Mouse (Mus musculus): ENCODE results near the gene Ccm2l. TPM values are rescaled to one million over a fixed set of nuclear protein-coding genes. Genes with fewer than 3 reads are reported as not detected.

Ccm2l gene
- polyA plus RNA-seq, 1 experiment from 2014 or later = 2.6 TPM

- H3K4me3 ChIP-seq = no peak overlapping the region
These were observed 10.4 kb upstream of the Ccm2l start for GRCm38 (mm10) chr2:153055270-153055920.

GRCm38 (mm10) chr2:153058365-153058764, 7.4 kb upstream of the Ccm2l start:
- Histone ChIP-seq H3K4me3 (no peak overlapping the region), H3K4me2 (replicated peaks) (no peak overlapping the region), H3K9ac (replicated peaks) (no peak overlapping the region), H3K27ac (replicated peaks) (no peak overlapping the region), H3K9me3 (no peaks in the 10 kb centered on the region), H3K36me3 (peaks cover 10% of the 10 kb centered on the region; the same call in 1 of the 2 replicates), H3K27me3 (peaks cover 13% of the 10 kb centered on the region), H3K4me1 (no peaks in the 10 kb centered on the region)
- WGBS = 75% methylated on average over 4 of the region's 4 CpGs
- ATAC-seq (ENCODE audit: low FRiP score, low read depth) = no peak

More at GRCm38 (mm10) chr2:153055270-153055920, 10.4 kb upstream of the Ccm2l start:
- peaks cover 5% of the 10 kb centered on the region; the same call in 1 of the 2 replicates for H3K4me1 ChIP-seq
- H3K27me3 ChIP-seq = peaks cover 26% of the 10 kb centered on the region
- no peak overlapping the region for H3K4me2 ChIP-seq (replicated peaks)
- H3K9me3 ChIP-seq = no peaks in the 10 kb centered on the region
- WGBS = 61% methylated on average over 6 of the region's 6 CpGs
- no peak overlapping the region for H3K27ac ChIP-seq (replicated peaks)
- peaks cover 10% of the 10 kb centered on the region; the same call in 1 of the 2 replicates for H3K36me3 ChIP-seq
- no peak for ATAC-seq (ENCODE audit: low FRiP score, low read depth)
- H3K9ac ChIP-seq (replicated peaks) = no peak overlapping the region

DNA sequence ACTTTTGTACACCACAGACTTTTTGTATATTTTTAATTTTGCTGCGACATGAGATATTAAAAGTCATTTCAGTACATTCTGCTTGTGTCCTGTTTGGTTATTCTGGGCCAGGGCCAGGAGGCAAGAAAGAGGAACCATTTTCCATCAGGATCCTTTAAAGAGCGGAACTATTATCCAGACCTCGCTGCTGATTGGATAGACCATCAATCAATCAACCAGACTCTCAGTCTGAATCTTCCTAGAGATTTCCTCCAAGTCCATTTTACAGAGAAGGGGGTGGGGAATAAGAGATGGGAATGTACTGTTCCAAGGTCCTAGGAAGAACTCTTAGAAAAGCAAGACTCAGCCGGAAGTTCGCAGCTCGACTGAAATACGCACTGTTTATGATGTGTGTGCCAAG, 5.5 kb upstream of the Ccm2l start:
- H3K27ac ChIP-seq (replicated peaks) = no peak overlapping the region
- no peak for ATAC-seq (ENCODE audit: low FRiP score, low read depth)
- WGBS = 91% methylated on average over 7 of the region's 7 CpGs
- no peaks in the 10 kb centered on the region for H3K9me3 ChIP-seq
- H3K4me2 ChIP-seq (replicated peaks) = no peak overlapping the region
- H3K9ac ChIP-seq (replicated peaks) = no peak overlapping the region
- H3K36me3 ChIP-seq = no peaks in the 10 kb centered on the region
- peaks cover 6% of the 10 kb centered on the region; the same call in 1 of the 2 replicates for H3K4me1 ChIP-seq
- H3K27me3 ChIP-seq = peaks cover 12% of the 10 kb centered on the region; the same call in 1 of the 2 replicates
- no peak overlapping the region for H3K4me3 ChIP-seq

DNA sequence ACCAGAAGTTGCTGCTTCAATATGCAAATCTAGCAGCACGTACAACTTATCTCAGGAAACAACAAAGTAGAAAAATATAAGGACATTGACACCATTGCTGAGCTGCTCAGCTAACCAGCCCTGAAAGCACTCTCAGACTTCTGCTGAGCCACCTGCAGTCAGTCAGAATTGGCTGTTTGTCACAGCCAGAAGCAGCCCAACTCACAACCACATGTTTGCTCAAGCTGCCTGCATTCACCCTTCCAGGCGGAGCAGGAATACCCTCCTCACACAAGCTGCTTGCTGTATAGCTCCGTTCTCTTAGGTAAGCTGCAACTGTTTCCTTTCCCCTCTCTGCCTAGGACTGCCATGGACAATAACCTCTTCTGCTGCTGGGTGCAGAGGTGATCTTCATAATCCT, 2.4 kb upstream of the Ccm2l start:
- Histone ChIP-seq H3K9ac (replicated peaks) (0 out of 2 replicates have a peak overlapping the region, but pooled peaks have one; percentile 6), H3K27me3 (peaks cover 24% of the 10 kb centered on the region), H3K4me3 (no peak overlapping the region), H3K9me3 (no peaks in the 10 kb centered on the region), H3K27ac (replicated peaks) (peak overlapping the region; percentile 27; the same call in 1 of the 2 replicates), H3K4me2 (replicated peaks) (no peak overlapping the region), H3K4me1 (peaks cover 6% of the 10 kb centered on the region; the same call in 1 of the 2 replicates), H3K36me3 (no peaks in the 10 kb centered on the region)
- no peak for ATAC-seq (ENCODE audit: low FRiP score, low read depth)
- 45% methylated on average over 3 of the region's 3 CpGs for WGBS

DNA sequence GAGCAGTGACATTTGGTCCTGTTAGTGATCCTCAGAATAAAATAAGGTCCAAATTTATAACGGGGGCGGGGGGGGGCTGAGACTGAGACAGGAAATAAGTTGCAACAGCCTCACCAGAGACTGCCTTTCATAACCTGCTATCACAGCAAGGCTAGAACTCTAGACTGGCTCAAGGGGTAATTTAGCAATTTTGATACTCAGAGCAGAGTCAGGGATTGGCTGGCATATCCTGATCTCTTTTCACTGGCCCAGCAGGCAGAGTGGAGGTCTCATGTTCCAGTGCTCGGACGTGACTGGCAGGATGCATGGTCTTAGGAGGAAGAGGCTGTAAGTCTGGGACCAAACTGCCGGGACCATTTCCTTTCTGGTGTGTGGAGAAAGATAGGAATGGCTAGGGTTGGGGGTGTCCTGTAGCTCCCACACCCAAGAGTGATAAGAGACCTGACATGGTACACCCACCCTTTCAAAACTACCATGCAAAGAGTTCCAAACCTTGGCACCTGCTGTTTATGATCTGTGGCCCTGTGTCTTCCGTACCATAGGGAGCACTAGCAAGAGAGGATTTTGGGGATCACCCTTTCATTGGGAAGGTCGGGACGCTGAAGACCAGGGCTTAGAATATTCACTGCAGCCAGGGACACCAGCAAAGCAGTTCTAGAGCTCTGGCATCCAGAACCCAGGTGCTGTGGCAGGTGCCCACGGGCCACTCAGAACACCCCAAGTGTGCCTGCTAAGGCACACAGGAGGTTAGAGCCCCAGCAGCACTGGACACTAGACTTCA, 1.4 kb upstream of the Ccm2l start:
- ATAC-seq (ENCODE audit: low FRiP score, low read depth) = no peak
- WGBS = 79% methylated on average over 9 of the region's 9 CpGs

DNA sequence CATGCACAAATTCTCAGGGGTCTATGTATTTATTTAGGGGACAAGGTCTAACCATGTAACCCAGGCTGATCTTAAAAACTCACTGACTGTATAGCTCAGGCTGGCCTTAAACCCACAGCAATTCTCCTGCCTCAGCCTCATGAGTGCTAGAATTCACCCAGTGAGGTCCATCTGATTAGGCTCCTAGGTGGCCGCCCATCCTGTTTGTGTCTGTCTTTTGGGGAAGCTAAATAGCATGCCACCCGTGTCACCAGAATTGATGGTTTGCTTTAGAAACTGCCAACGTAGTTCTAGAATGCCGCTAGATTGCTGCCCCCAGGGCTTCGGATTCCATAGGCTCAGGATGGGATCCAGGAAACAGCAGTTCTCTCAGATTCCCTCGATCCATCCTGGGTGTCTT, 1.2 kb downstream of the Ccm2l start:
- H3K27me3 ChIP-seq = peaks cover 45% of the 10 kb centered on the region
- H3K27ac ChIP-seq (replicated peaks) = no peak overlapping the region
- no peak overlapping the region for H3K9ac ChIP-seq (replicated peaks)
- no peak overlapping the region for H3K4me2 ChIP-seq (replicated peaks)
- 60% methylated on average over 6 of the region's 6 CpGs for WGBS
- peaks cover 13% of the 10 kb centered on the region for H3K4me1 ChIP-seq
- H3K9me3 ChIP-seq = no peaks in the 10 kb centered on the region
- no peak for ATAC-seq (ENCODE audit: low FRiP score, low read depth)
- H3K36me3 ChIP-seq = no peaks in the 10 kb centered on the region
- no peak overlapping the region for H3K4me3 ChIP-seq

More for the DNA sequence above, 1.4 kb upstream of the Ccm2l start:
- no peaks in the 10 kb centered on the region for H3K9me3 ChIP-seq
- no peaks in the 10 kb centered on the region for H3K36me3 ChIP-seq
- no peak overlapping the region for H3K4me3 ChIP-seq
- peaks cover 6% of the 10 kb centered on the region; the same call in 1 of the 2 replicates for H3K4me1 ChIP-seq
- no peak overlapping the region for H3K4me2 ChIP-seq (replicated peaks)
- H3K9ac ChIP-seq (replicated peaks) = no peak overlapping the region
- no peak overlapping the region for H3K27ac ChIP-seq (replicated peaks)
- peaks cover 30% of the 10 kb centered on the region for H3K27me3 ChIP-seq

GRCm38 (mm10) chr2:153070762-153071490, 5.2 kb downstream of the Ccm2l start:
- H3K27me3 ChIP-seq = peaks cover 67% of the 10 kb centered on the region
- 0 out of 2 replicates have a peak overlapping the region, but pooled peaks have one; percentile 58 for H3K4me2 ChIP-seq (replicated peaks)
- no peak for ATAC-seq (ENCODE audit: low FRiP score, low read depth)

DNA sequence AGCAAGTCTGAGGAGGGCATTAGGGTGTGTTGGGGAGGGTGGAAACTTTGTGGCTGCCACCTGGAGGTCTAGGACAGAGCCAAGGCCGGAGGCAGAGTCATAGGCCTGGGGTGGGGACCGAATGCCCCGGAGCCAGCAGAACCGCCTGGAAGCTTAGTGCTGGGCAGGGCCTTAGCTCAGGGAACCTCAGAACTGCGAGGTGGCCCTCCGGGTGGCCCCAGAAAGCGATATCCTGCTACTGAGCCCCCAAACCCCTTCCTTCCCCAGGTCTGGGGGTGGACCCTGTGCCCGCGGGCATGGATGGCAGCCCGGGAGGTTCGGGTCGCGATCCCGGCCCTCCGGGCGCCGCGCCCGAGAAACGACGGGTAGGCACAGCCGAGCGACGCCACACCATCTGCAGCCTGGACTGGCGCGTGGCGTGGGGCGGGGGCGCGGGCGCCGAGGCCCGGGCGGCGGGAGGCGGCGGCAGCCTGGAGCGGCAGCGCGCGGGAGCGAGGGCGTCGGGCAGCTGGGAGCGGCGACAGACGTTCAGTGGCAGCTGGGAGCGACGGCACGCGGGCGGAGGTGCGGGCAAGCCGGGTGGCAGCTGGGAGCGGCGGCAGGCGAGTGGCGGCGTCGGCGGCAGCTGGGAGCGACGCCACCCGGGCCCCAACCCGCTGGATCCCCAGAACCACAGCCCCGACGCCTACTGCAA, 5.9 kb downstream of the Ccm2l start:
- no peaks in the 10 kb centered on the region for H3K9me3 ChIP-seq
- H3K36me3 ChIP-seq = no peaks in the 10 kb centered on the region
- peak overlapping the region; percentile 45 for H3K9ac ChIP-seq (replicated peaks)
- 7% methylated on average over 62 of the region's 67 CpGs for WGBS
- H3K4me1 ChIP-seq = peaks cover 9% of the 10 kb centered on the region
- H3K27me3 ChIP-seq = peaks cover 65% of the 10 kb centered on the region
- H3K4me3 ChIP-seq = peak overlapping the region; percentile 37
- peak overlapping the region; percentile 58 for H3K4me2 ChIP-seq (replicated peaks)
- ATAC-seq (ENCODE audit: low FRiP score, low read depth) = peak; percentile 49
- H3K27ac ChIP-seq (replicated peaks) = no peak overlapping the region

More at GRCm38 (mm10) chr2:153070762-153071490, 5.2 kb downstream of the Ccm2l start:
- no peaks in the 10 kb centered on the region for H3K36me3 ChIP-seq
- no peak overlapping the region for H3K9ac ChIP-seq (replicated peaks)
- no peaks in the 10 kb centered on the region for H3K9me3 ChIP-seq
- H3K27ac ChIP-seq (replicated peaks) = no peak overlapping the region
- 8% methylated on average over 23 of the region's 23 CpGs for WGBS
- peaks cover 9% of the 10 kb centered on the region for H3K4me1 ChIP-seq
- H3K4me3 ChIP-seq = no peak overlapping the region

- peaks cover 53% of the 10 kb centered on the region for H3K27me3 ChIP-seq
- no peaks in the 10 kb centered on the region for H3K9me3 ChIP-seq
- no peak overlapping the region for H3K4me2 ChIP-seq (replicated peaks)
- H3K27ac ChIP-seq (replicated peaks) = no peak overlapping the region
- WGBS = 91% methylated on average over 10 of the region's 10 CpGs
- ATAC-seq (ENCODE audit: low FRiP score, low read depth) = no peak
- peaks cover 9% of the 10 kb centered on the region for H3K4me1 ChIP-seq
- no peak overlapping the region for H3K4me3 ChIP-seq
- no peak overlapping the region for H3K9ac ChIP-seq (replicated peaks)
- no peaks in the 10 kb centered on the region for H3K36me3 ChIP-seq
These were observed 8.9 kb downstream of the Ccm2l start for GRCm38 (mm10) chr2:153074651-153075050.

GRCm38 (mm10) chr2:153075961-153076360, 10.2 kb downstream of the Ccm2l start:
- H3K27me3 ChIP-seq = peaks cover 40% of the 10 kb centered on the region
- H3K9me3 ChIP-seq = no peaks in the 10 kb centered on the region
- H3K9ac ChIP-seq (replicated peaks) = no peak overlapping the region
- H3K4me3 ChIP-seq = no peak overlapping the region
- no peaks in the 10 kb centered on the region for H3K36me3 ChIP-seq
- ATAC-seq (ENCODE audit: low FRiP score, low read depth) = no peak
- 42% methylated on average over 2 of the region's 2 CpGs for WGBS
- no peak overlapping the region for H3K4me2 ChIP-seq (replicated peaks)
- peaks cover 9% of the 10 kb centered on the region for H3K4me1 ChIP-seq
- H3K27ac ChIP-seq (replicated peaks) = 0 out of 2 replicates have a peak overlapping the region, but pooled peaks have one; percentile 35

DNA sequence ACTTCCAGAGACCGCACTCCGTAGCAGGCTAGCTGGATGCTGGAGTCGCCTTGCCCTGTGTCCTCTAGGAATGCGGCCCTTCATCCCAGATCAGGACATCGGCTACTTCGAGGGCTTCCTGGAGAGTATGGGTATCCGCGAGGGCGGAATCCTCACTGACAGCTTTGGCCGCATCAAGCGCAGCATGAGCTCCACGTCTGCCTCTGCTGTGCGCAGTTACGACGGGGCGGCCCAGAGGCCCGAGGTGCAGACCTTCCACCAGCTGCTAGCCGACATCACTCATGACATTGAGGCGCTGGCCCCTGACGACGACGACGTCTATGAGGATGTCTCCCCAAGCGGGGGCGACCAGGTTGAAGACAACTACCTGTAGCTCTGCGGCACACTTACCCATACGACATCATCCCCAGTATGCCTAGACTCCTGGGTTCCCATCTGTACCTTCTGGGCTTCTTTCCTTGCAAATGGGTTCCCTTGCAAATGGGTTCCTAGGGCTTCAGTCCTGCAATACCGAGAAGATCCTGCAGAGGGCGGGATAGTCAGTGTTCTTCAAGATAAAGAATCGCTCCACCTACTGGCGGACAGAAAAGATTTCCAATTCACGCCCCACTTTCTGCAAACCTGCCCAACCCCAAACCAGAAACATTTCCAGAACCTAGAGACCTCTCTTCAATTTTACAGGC, 15.2 kb downstream of the Ccm2l start:
- Histone ChIP-seq H3K9ac (replicated peaks) (no peak overlapping the region), H3K4me3 (no peak overlapping the region), H3K9me3 (no peaks in the 10 kb centered on the region), H3K36me3 (no peaks in the 10 kb centered on the region), H3K27me3 (0 out of 2 replicates have a peak, but pooled peaks cover 3% of the 10 kb centered on the region), H3K4me1 (no peaks in the 10 kb centered on the region), H3K27ac (replicated peaks) (no peak overlapping the region), H3K4me2 (replicated peaks) (no peak overlapping the region)
- WGBS = 36% methylated on average over 32 of the region's 32 CpGs
- no peak for ATAC-seq (ENCODE audit: low FRiP score, low read depth)
